In the genomic region with DNA sequence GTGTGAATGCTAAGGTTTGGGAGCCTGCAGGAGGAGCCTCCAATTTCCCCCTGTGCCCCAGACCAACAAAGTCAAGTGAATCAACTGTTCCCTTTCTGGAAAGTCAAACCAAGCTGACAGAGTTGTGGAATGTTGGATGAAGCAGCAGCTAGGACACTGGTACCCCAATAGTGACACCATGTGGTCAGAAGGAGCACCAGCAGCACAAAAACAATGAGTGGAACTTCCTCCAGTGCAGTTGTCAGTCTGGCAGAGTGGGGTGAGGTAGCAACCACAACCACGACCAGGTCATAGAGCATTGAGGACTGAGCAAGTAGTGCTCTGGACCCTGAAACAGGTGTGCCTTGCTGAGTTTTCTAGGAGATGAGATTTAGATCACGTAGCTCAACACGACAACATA, we compare ENCODE assay signal across 9 mouse cellular contexts. TPM values are rescaled to one million over a fixed set of nuclear protein-coding genes. Genes with fewer than 3 reads are reported as not detected.
A peak's percentile ranks its signal among the peaks of the same experiment; 100 is the strongest.
DNase-seq lines count a peak whose midpoint lies in the region; ATAC-seq and TF ChIP-seq lines count a peak whose summit lies in the region.
"Had no signal": no experiment of that assay in that cellular context is flagged by ENCODE, and none has a peak within 500 bp of the region (broad histone marks: within the 10 kb centered on the region; RNA-seq: fewer than 3 reads in every experiment).

No protein-coding gene starts in this region.

- peaks cover 4% of the 10 kb centered on the region for H3K27me3 ChIP-seq in forebrain, embryonic 11.5 days (ENCODE audit: control insufficient read depth, insufficient read depth, low read length)
- H3K27me3 ChIP-seq in forebrain, embryonic 16.5 days (replicated peaks; ENCODE audit: control insufficient read depth, insufficient read depth, low read length), result no peaks in the 10 kb centered on the region

- no peak overlapping the region for H3K9ac ChIP-seq in forebrain, embryonic 11.5 days (ENCODE audit: low read length)
- no peak overlapping the region for H3K9ac ChIP-seq in forebrain, embryonic 16.5 days (replicated peaks; ENCODE audit: low read depth, low read length)
- H3K9ac ChIP-seq: limb, embryonic 12.5 days had no signal

- no peaks in the 10 kb centered on the region for H3K9me3 ChIP-seq in forebrain, embryonic 11.5 days (ENCODE audit: control insufficient read depth, low read length)
- no peaks in the 10 kb centered on the region for H3K9me3 ChIP-seq in forebrain, embryonic 16.5 days (ENCODE audit: control insufficient read depth, low read length)
- H3K9me3 ChIP-seq: limb, embryonic 12.5 days had no signal

- no peak overlapping the region for H3K4me2 ChIP-seq in forebrain, embryonic 11.5 days (ENCODE audit: low read depth, low read length, severe bottlenecking)
- H3K4me2 ChIP-seq in forebrain, embryonic 16.5 days (ENCODE audit: low read length), result no peak overlapping the region
- H3K4me2 ChIP-seq: limb, embryonic 12.5 days had no signal

- no peak for TF ChIP-seq POLR2A in bone marrow macrophage, adult 2 months (IDR thresholded peaks at IDR 0.05; ENCODE audit: borderline replicate concordance, low read depth, low read length)

- peak; percentile 9; the same call in 1 of the 2 replicates for ATAC-seq in forebrain, embryonic 11.5 days (replicated peaks; ENCODE audit: low FRiP score)
- ATAC-seq in forebrain, embryonic 16.5 days, result no peak

- peaks cover 10% of the 10 kb centered on the region for H3K4me1 ChIP-seq in forebrain, embryonic 11.5 days (replicated peaks; ENCODE audit: control insufficient read depth, insufficient read depth, low read length)
- H3K4me1 ChIP-seq in forebrain, embryonic 16.5 days (replicated peaks; ENCODE audit: control insufficient read depth, insufficient read depth, low read length), result peaks cover 24% of the 10 kb centered on the region
- H3K4me1 ChIP-seq in bone marrow macrophage, adult 2 months (ENCODE audit: control insufficient read depth, insufficient read depth, low read length), result peaks cover 14% of the 10 kb centered on the region

- intact Hi-C loops in left cerebral cortex, postnatal 36 days (cut with DNase I), result loop anchor here (5.0 kb wide), 1 partner anchor 306 kb away; no protein-coding TSS in a partner anchor

- H3K27ac ChIP-seq in forebrain, embryonic 11.5 days (ENCODE audit: low read depth, low read length), result no peak overlapping the region
- H3K27ac ChIP-seq in forebrain, embryonic 16.5 days (ENCODE audit: low read length), result no peak overlapping the region
- H3K27ac ChIP-seq in bone marrow macrophage, adult 2 months (ENCODE audit: insufficient read depth, low read depth, low read length), result no peak overlapping the region
- H3K27ac ChIP-seq: limb, embryonic 12.5 days had no signal

- TF ChIP-seq CTCF in bone marrow macrophage, adult 2 months (IDR thresholded peaks at IDR 0.05; ENCODE audit: low read depth, low read length), result 0 out of 2 replicates have a peak, but pooled peaks have one; percentile 44

- 65% methylated on average over 3 of the region's 3 CpGs for WGBS in forebrain, embryonic 11.5 days
- 59% methylated on average over 3 of the region's 3 CpGs for WGBS in forebrain, embryonic 16.5 days

- H3K36me3 ChIP-seq in forebrain, embryonic 11.5 days (ENCODE audit: control insufficient read depth, insufficient read depth, low read length), result no peaks in the 10 kb centered on the region
- H3K36me3 ChIP-seq in forebrain, embryonic 16.5 days (ENCODE audit: control insufficient read depth, insufficient read depth), result no peaks in the 10 kb centered on the region
- H3K36me3 ChIP-seq: limb, embryonic 12.5 days had no signal

- H3K4me3 ChIP-seq in forebrain, embryonic 11.5 days (ENCODE audit: low read depth, low read length), result no peak overlapping the region
- H3K4me3 ChIP-seq in forebrain, embryonic 16.5 days (replicated peaks; ENCODE audit: low read length), result no peak overlapping the region
- no peak overlapping the region for H3K4me3 ChIP-seq in bone marrow macrophage, adult 2 months (ENCODE audit: insufficient read depth, low read length)
- H3K4me3 ChIP-seq: limb, embryonic 12.5 days had no signal

- DNase-seq in forebrain, embryonic 11.5 days (ENCODE audit: low spot score), result peak; percentile 54
- peak; percentile 83 for DNase-seq in 3T3-L1 (ENCODE audit: low read depth, low spot score)
- DNase-seq in forelimb bud, embryonic 11.5 days (ENCODE audit: low read depth, low spot score), result peak; percentile 54
- peak; percentile 16 for DNase-seq in induced T-regulatory cell, adult 2 months (ENCODE audit: low read depth)
- DNase-seq in left cerebral cortex, postnatal 36 days (ENCODE audit: low spot score in 2 of 2), result peak; percentile 43 to 58
- peak; percentile 80 for DNase-seq in retina, postnatal 1 day

RNA-seq across cellular contexts. Expression of a gene that starts 4.3 kb away (rescaled TPM):
- polyA plus RNA-seq in forebrain, embryonic 11.5 days (2014; fragmentation: Nextera tagmentation; extraction: Ambion mirVana), result 21.1 and 26.4 TPM in 2 replicates
- polyA plus RNA-seq in forebrain, embryonic 16.5 days (2015; fragmentation: Nextera tagmentation; extraction: Ambion mirVana), result 24.2 and 28.3 TPM in 2 replicates
- 0.34 and 1.1 TPM in 2 replicates for polyA plus RNA-seq in bone marrow macrophage, adult 2 months (2012; ENCODE audit: insufficient read depth, insufficient read length, missing spikeins)
- total RNA-seq in left cerebral cortex, postnatal 36 days (2021), result 10 to 100 TPM; 17.6 to 21.0 TPM

RNA-seq across cellular contexts. Expression of a gene that starts 52.3 kb away (rescaled TPM):
- polyA plus RNA-seq in forebrain, embryonic 11.5 days (2014; fragmentation: Nextera tagmentation; extraction: Ambion mirVana), result 0.13 and 0.51 TPM in 2 replicates
- polyA plus RNA-seq in forebrain, embryonic 16.5 days (2015; fragmentation: Nextera tagmentation; extraction: Ambion mirVana), result 1.2 and 2.6 TPM in 2 replicates
- polyA plus RNA-seq in bone marrow macrophage, adult 2 months (2012; ENCODE audit: insufficient read depth, insufficient read length, missing spikeins), result not detected in 2 replicates
- total RNA-seq in left cerebral cortex, postnatal 36 days (2021), result 10 to 100 TPM; 63.2 to 64.3 TPM
- polyA plus RNA-seq: limb, embryonic 12.5 days had no signal

Comparison
In these comparisons a context has a peak if more than half of its experiments do, and no peak if none do; other contexts are left out.
1. DNase-seq: peak in every context shown above with its lines; median percentile 83 in 3T3-L1; 80 in retina, postnatal 1 day; 54 in forebrain, embryonic 11.5 days; 54 in forelimb bud, embryonic 11.5 days; 50 in left cerebral cortex, postnatal 36 days; 16 in induced T-regulatory cell, adult 2 months.
2. RNA of a gene that starts 4.3 kb away (polyA plus RNA-seq): 24.2 to 28.3 TPM in forebrain, embryonic 16.5 days and 21.1 to 26.4 TPM in forebrain, embryonic 11.5 days; 0.34 to 1.1 TPM in bone marrow macrophage, adult 2 months; every median in the first group is over 10 times any median in the second.